Mouse (Mus musculus) urinary bladder, postnatal 36 days (tissue): Measurements from ENCODE around the gene B3gnt4.
"Not testable (repeated sequence)": the region's sequence is repeated elsewhere in the genome, so short reads cannot be mapped to it uniquely, and the experiment has no call there.

Source experiments
- DNase-seq, 2 experiments: peaks; one replicate each; pipeline ENCODE4 v3.0.0; 2022; ENCODE audit warnings: low spot score in 2 of 2, mixed read lengths in 1 of 2

Gene B3gnt4

DNA sequence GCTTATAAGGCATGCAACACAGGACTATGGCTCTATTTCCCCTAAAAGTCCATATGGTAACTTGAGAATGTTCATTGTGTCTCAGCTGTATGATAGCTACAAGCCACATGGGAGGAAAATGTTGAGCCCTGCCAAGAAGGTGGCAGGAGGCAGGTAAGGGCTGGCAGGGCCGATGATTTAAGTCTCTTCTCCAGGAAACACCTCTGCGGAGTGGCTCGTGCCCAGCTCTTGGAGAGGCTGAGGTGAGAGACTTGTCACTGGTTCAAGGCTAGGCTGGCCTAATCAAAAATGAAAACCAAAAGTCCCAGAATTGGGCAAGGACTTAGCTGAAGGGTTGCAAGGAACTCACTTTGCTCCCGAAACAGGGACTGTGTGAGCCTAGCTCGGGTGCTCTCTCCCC lies at the start of gene B3gnt4:
B3gnt4 (plus strand) TSS at position 301 of the 400 bp plus-strand sequence.
- DNase-seq = no peak

DNA sequence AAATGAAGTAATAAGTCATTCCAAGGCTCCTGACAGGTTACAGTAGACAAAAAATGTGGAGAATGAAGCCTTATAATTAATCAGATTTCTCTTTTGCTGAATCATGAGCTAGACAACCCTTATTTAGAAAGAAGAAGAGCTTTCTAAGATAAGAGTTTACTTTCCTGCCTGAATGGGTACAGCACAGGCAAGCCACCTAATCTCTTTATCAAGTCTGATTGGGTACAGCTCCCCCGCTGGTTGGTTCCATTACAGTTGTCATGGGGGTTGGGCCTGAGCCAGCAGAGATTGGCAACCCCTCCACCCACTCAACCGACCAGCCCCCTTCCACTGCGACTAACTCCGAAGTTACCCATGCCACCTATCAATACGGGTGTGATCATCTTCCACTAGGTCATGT lies 48.8 kb upstream of the B3gnt4 start:
- DNase-seq = no peak

DNA sequence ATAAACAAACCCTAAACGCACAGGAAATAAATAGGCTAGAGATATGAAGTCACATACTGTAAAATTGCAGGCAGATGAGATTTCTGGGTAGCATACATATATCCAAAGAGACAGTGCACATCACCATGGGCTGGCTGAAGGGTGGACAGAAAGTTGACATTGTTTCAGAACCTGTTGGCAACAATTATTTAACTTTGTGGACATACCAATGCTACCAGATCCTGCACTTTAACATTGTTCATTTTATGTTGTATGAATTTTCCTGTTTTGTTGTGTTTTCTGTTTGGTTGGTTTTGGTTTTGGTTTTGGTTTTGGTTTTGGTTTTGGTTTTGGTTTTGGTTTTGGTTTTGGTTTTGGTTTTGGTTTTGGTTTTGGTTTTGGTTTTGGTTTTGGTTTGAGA lies 45.6 kb upstream of the B3gnt4 start:
- no peak for DNase-seq

DNA sequence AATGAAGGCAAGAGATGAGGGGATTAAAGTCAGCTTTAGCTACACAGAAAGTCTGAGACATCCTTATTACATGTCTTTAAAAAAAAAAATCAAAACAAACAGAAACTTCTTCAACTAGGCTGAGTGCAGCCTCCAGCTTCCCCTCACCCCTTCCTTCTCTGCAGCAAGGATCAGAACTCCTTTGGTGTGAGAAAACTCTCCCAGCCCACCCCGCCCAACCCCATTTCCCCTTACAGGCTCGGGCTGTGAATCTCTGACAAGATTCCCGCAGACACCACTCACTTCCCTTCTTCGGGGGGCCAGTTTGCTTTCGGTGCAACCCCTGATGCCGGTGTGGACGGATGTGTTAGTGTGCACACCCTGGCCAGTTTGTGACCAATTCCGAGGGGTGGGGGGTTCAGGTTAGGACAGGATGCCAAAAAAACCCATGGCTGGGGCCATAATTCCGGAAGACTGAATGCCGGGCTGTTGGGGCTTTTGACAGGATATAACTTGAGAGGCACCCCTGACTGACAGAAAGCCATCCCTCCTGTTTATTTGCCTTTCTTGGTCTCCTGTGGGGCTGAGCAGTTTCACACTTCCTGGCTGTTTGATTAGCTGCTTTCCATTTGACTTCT lies 39.4 kb upstream of the B3gnt4 start:
- DNase-seq = no peak

- DNase-seq = no peak
Observed at GRCm38 (mm10) chr5:123473817-123474216, 36.4 kb upstream of the B3gnt4 start.

DNA sequence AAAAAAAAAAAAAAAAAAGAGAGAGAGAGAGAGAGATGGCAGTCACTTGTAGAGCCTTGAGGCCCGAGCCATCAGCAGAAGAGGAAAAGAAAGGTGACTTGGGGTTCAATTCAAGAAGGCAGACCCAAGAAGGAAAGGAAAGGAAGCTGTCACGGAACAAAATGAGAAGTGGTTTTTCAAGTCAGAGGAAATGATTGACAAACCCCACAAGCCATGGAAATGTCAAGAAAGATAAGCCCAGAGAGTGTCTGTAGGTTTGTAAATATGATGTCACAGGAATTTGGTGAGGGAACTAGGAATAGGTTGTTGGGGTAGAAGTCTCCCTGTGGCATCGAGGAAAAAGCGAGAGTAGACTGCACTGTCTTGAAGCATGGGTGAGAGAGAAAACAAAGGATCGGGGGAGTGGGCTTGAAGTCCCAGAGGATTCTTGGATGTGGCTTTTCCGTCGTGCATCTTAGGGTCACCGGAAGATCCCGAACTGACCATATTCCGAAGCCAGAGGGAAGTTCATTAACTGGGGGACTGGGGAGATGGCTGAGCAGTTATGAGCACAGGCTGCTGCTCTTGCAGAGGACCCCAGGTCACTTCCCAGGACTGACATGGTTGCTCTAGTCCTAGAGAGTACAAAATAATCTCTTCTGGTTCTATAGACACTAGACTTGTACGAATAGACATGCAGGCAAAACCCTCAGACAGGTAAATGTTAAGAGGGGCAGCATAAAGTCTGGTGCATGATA lies 22.4 kb upstream of the B3gnt4 start:
- no peak for DNase-seq

GRCm38 (mm10) chr5:123489112-123489785 lies 21.0 kb upstream of the B3gnt4 start, which contains the start of the genes Lrrc43 and Il31:
Gene Lrrc43 (plus strand): TSS chr5:123489305.
Gene Il31 (minus strand): TSS chr5:123489489.
- DNase-seq = no peak

GRCm38 (mm10) chr5:123489935-123490334 lies 20.3 kb upstream of the B3gnt4 start:
- peak in 1 of 2 experiments; percentile 32 for DNase-seq

DNA sequence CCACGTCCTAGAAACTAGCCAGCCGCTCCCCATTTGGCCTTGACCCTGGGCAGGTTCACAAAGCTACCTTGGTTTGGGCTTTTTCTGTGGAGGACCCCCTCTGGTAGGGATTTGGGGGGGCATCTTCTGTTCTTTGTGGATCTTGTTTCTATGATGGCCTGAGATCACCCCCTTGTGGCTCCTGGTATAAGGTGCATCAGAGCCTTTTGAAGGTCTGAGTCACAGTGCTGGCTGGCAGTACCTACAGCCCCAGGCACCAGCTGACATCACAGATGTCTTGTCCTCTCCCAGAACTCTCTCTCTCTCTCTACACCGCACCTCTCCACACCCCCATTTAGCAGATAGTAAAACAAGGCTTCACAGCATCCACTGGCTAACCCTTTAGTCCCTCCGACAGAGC lies 10.5 kb upstream of the B3gnt4 start:
- no peak for DNase-seq

- no peak for DNase-seq
Observed at GRCm38 (mm10) chr5:123501973-123502372, 8.3 kb upstream of the B3gnt4 start.

- peak; percentile 66 to 80 for DNase-seq
Observed at GRCm38 (mm10) chr5:123507936-123508723, 2.1 kb upstream of the B3gnt4 start.

GRCm38 (mm10) chr5:123508921-123509320 lies 1.3 kb upstream of the B3gnt4 start:
- no peak for DNase-seq

DNA sequence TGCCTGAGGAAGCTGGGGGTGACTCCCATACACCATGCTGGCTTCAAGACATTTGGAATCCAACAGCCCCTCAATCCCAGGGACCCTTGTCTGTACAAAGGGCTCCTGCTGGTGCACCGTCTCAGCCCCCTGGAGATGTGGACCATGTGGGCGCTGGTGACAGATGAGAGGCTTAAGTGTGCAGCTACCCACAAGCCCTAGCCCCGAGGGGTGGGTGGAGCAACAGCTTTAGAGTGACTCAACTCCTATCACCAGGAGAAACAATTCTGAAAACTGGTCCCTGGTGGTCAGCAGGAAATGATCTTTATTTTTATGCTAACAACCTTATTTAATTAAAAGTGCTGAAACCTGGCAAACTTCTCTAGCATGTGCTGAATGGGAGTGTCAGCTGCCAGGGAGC lies 1.2 kb downstream of the B3gnt4 start:
- DNase-seq = not testable (repeated sequence)

DNA sequence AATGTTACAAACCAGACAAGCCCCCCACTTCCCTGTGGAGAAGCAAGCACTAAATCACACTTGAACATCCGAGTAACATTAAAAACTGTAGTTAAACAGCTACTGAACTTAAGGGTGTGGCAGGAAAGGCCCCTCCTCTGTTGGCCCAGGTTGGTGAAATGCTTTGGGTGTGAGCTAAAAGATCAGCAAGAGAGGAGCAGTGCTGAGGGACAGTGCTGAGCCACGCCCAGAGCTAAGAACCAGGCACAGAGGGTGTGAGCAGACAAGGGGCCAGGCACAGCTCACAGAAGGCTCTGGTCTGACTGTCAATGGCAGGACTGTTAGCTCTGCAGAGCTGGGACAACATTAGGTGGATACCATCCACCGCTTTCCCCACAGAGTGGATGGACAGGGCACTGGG lies 1.8 kb downstream of the B3gnt4 start:
- DNase-seq = no peak

DNA sequence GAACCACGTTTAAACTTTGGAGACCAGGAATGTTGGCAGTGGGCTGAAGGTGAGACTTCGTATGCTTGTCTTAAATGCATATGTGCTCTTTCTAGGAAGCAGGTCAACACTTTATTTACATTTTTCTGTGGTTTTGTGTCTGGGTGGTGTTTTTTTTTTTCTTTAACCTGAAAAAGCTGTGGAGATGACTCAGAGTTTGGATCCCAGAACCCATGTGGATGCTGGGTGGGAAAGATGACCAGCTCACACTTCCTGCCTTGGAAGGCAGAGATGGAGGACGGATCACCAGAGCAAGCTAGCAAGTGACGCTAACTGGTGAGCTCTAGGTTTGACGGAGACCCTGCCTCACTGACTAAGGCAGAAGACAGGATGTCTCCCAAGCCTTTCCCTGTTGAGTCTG lies 4.6 kb downstream of the B3gnt4 start:
- DNase-seq = no peak

DNA sequence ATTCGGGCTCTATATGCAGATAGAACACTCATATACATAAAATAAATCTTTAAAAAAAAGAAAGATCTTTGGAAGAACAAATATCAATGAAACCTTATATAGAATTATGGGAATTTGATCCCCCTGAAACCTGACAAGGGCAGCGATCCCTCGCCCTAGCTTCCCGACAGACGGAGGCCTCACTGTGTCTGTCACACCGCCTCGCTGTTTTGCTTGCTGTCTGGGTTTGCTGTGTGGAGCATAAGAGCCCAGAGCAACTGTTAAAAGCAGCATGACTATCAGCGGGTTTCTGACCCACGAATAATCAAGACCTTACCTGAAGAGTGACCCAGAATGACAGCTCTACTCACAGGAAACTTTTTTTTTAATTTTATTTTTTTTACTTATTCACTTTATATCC lies 10.4 kb downstream of the B3gnt4 start:
- no peak for DNase-seq

DNA sequence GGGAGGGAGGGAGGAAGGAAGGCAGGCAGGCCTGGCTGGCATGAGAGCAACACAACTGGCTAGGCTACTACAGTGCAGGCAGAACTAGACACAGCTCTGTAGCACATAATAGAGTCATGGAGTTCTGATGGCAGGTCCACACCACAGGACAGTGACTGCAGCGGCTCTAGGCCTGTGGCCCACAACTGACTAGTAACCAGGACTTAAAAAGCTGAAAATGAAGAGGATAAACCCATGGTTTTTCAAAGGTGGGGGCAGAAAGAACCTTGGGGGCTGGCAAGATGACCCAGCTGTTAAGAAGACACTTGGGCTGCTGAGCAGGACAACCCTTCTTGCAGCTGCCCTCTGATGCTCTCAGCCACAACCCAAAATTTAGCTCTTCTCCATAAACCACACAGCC lies 11.4 kb downstream of the B3gnt4 start:
- no peak for DNase-seq

DNA sequence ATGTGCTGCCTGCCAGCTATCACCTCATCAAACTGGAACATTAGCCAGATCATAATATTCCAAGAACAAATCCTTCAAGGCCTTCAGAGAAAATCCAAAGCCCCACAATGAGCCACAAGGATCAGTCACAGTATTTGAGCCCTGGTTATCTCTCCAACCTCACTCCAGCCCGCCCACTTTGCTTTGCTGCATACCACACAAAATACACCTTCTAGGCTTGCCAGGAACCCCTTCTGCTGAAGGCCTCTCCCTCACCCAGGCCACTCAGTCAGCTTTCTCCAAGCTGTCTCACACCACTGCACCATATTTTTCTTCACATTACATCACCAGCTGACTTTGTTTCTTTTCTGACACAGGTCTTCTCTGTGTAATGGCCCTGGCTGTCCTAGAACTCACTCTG lies 11.9 kb downstream of the B3gnt4 start:
- no peak for DNase-seq

- DNase-seq = peak; percentile 98
Observed at GRCm38 (mm10) chr5:123523692-123524392, 13.6 kb downstream of the B3gnt4 start, which contains the start of gene Diablo. Gene Diablo (minus strand): TSS chr5:123524176.

DNA sequence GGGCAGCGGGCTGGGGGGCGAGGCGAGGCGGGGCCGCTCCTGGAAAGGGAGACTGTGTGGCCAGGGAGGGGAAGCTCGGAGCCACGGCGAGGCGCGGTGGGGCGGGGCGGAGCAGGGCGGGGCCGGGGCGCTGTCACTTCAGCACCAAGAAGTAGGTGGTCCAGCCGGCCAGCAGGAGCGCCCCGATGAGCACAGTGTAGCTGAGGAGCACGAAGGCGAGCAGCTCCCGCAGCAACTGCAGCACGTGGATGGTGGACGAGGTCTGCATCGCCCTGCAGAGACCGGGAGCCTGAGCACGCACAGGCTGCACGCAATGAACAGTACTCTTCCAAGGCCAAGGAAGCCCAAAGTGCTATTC lies 14.1 kb downstream of the B3gnt4 start:
- no peak for DNase-seq

- peak in 1 of 2 experiments; percentile 0 for DNase-seq
Observed at GRCm38 (mm10) chr5:123525281-123525680, 15.0 kb downstream of the B3gnt4 start, which contains the start of gene Gm49027. Gene Gm49027 (minus strand): TSS chr5:123525488.
